Mouse (Mus musculus) layer of hippocampus, adult 2 months (tissue): ENCODE measurements around the gene Homer3. TPM values are rescaled to one million over a fixed set of nuclear protein-coding genes. Genes with fewer than 3 reads are reported as not detected.

Source experiments
- DNase-seq, 2 experiments: peaks; one replicate each; pipeline ENCODE4 v3.0.0; 2022; ENCODE audit warnings: low spot score in 2 of 2
- H3K27ac ChIP-seq: fragments of 200-600 bp; 2 replicates; pipeline ENCODE4 v1.8.1; 2022
- H3K4me3 ChIP-seq: fragments of 200-600 bp; 2 replicates; pipeline ENCODE4 v1.8.1; 2022; ENCODE audit warnings: mild to moderate bottlenecking
- CTCF ChIP-seq: fragments of 200-600 bp; conservative IDR thresholded peaks from 2 replicates; pipeline ENCODE4 v1.8.1; 2022; ENCODE audit warnings: antibody characterized with exemption, mild to moderate bottlenecking, moderate library complexity
- total RNA-seq, 2 experiments: library from RNA; stranded (reverse); gene quantifications; 2 replicates each; pipeline ENCODE4 v1.2.3; 2021

The Homer3 gene
- total RNA-seq, 2 experiments from 2014 or later = 87.7 to 90.5 TPM

- no peak overlapping the region for H3K4me3 ChIP-seq
- no peak for DNase-seq
- peak overlapping the region; percentile 70 for H3K27ac ChIP-seq
- no peak for TF ChIP-seq CTCF
Measured at GRCm38 (mm10) chr8:70268311-70268710, 14.3 kb upstream of the Homer3 start.

- peak; percentile 40 to 42 for DNase-seq
- TF ChIP-seq CTCF = peak; percentile 75
- H3K27ac ChIP-seq = peak overlapping the region; percentile 70
Measured at GRCm38 (mm10) chr8:70268799-70269565, 13.6 kb upstream of the Homer3 start.

GRCm38 (mm10) chr8:70272949-70273348 lies 9.7 kb upstream of the Homer3 start:
- Histone ChIP-seq H3K27ac (no peak overlapping the region), H3K4me3 (no peak overlapping the region)
- no peak for TF ChIP-seq CTCF
- no peak for DNase-seq

More at GRCm38 (mm10) chr8:70268799-70269565, 13.6 kb upstream of the Homer3 start:
- no peak overlapping the region for H3K4me3 ChIP-seq

- TF ChIP-seq CTCF = no peak
- no peak for DNase-seq
- no peak overlapping the region for H3K4me3 ChIP-seq
- H3K27ac ChIP-seq = no peak overlapping the region
Measured at GRCm38 (mm10) chr8:70274350-70274749, 8.3 kb upstream of the Homer3 start.

- Histone ChIP-seq H3K4me3 (no peak overlapping the region), H3K27ac (no peak overlapping the region)
- DNase-seq = no peak
- TF ChIP-seq CTCF = no peak
Measured at GRCm38 (mm10) chr8:70276476-70276875, 6.2 kb upstream of the Homer3 start.

GRCm38 (mm10) chr8:70278175-70278574 lies 4.5 kb upstream of the Homer3 start:
- no peak for TF ChIP-seq CTCF
- H3K4me3 ChIP-seq = peak overlapping the region; percentile 9; the same call in 1 of the 2 replicates
- H3K27ac ChIP-seq = peak overlapping the region; percentile 90
- DNase-seq = peak; percentile 52 to 74

- Histone ChIP-seq H3K27ac (peak overlapping the region; percentile 90), H3K4me3 (no peak overlapping the region)
- TF ChIP-seq CTCF = no peak
- no peak for DNase-seq
Measured at GRCm38 (mm10) chr8:70279266-70279665, 3.4 kb upstream of the Homer3 start.

- peak overlapping the region; percentile 90 for H3K27ac ChIP-seq
- TF ChIP-seq CTCF = no peak
- peak in 1 of 2 experiments; percentile 10 for DNase-seq
- no peak overlapping the region for H3K4me3 ChIP-seq
Measured at GRCm38 (mm10) chr8:70281001-70281400, 1.6 kb upstream of the Homer3 start.

GRCm38 (mm10) chr8:70283136-70284077 lies 780 bp downstream of the Homer3 start:
- peak overlapping the region; percentile 90 for H3K27ac ChIP-seq
- no peak for TF ChIP-seq CTCF
- peak overlapping the region; percentile 81 for H3K4me3 ChIP-seq
- DNase-seq = no peak

- TF ChIP-seq CTCF = no peak
- no peak overlapping the region for H3K4me3 ChIP-seq
- DNase-seq = no peak
- no peak overlapping the region for H3K27ac ChIP-seq
Measured at GRCm38 (mm10) chr8:70284421-70284820, 1.8 kb downstream of the Homer3 start.

- TF ChIP-seq CTCF = no peak
- H3K27ac ChIP-seq = no peak overlapping the region
- DNase-seq = no peak
- no peak overlapping the region for H3K4me3 ChIP-seq
Measured at GRCm38 (mm10) chr8:70285304-70285703, 2.7 kb downstream of the Homer3 start.

- H3K4me3 ChIP-seq = no peak overlapping the region
- H3K27ac ChIP-seq = no peak overlapping the region
- no peak for DNase-seq
- TF ChIP-seq CTCF = peak; percentile 63
Measured at GRCm38 (mm10) chr8:70286737-70287136, 4.1 kb downstream of the Homer3 start.

- peak; percentile 51 to 67 for DNase-seq
- no peak overlapping the region for H3K4me3 ChIP-seq
- TF ChIP-seq CTCF = no peak
- peak overlapping the region; percentile 86 for H3K27ac ChIP-seq
Measured at GRCm38 (mm10) chr8:70293988-70294405, 11.4 kb downstream of the Homer3 start.
